Mouse (Mus musculus) right cerebral cortex, adult 18-20 months (tissue): ENCODE measurements around the gene Gm10840.

Source experiments
- DNase-seq: peaks from one replicate; pipeline ENCODE4 v3.0.0; 2022; ENCODE audit warnings: mixed read lengths

The Gm10840 gene

GRCm38 (mm10) chr11:106159921-106160840 is 469 bp upstream of the Gm10840 start:
- DNase-seq = peak; percentile 89

DNA sequence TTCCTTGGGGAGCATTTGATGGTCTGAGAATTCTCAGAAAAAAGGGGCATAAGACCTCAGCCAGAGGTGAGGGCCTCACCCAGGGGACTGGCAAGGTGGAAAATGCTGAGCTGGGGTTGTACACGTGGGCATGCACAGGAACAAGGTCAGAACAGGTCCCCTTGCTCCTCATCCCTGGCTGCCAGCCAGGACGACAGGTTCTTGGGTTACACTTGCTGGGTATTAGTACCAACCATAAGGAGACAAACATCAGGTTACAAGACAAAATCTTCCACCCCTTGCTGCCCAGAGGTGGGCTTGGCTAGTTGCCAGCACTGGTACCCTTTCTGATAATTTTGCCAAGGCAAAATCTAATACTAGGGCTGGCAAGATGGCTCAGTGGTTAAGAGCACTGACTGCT is 1.6 kb downstream of the Gm10840 start:
- DNase-seq = no peak

GRCm38 (mm10) chr11:106163546-106163945 is 2.9 kb downstream of the Gm10840 start:
- DNase-seq = no peak

DNA sequence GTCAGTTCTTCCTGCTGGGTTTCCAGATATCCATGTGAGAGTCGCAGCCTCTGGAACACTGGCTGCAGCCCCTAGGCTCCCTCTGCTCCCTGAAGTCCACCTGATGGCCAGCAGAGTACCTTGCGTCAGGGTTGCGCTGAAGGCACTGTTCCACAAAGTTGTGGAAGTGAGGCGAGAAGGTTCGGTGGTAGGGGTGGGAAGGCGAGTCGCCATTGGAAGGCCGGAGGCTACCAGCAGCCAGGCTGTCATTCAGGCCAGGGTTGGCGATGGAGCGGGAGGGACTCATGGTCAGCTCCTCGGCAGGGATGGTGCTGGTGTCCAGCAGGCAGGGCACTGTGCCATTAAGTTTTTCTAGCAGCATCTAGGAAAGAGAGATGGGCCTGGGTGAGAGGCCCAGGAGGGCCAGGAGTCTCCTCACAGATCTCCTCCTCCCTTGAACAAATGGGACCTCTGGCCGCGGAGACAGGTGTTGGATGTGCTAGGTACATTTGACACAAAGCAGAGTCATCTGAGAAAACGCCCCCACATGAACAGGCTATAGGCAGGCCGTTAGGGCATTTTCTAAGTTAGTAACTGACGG is 4.0 kb downstream of the Gm10840 start:
- DNase-seq = no peak

- DNase-seq = no peak
Observed at GRCm38 (mm10) chr11:106167435-106167834, 6.8 kb downstream of the Gm10840 start.

DNA sequence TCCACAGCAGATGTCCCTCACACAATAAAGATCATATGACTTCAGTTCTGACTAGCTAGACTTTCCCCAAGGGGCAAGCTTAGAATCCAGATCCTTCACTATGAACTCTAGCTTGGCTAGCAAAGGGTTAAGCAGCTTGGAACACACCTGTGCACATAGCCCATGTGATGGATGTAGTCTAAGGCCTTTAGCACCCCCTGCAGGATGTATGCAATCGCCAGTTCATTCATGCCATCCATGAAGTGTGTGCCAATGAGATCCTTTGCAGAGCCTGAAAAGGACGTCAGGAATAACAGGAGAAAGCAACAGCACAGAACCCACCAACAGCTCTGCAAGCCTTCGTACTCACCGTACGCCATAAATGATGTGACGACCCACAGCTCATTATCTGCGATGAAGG is 10.2 kb downstream of the Gm10840 start:
- no peak for DNase-seq

DNA sequence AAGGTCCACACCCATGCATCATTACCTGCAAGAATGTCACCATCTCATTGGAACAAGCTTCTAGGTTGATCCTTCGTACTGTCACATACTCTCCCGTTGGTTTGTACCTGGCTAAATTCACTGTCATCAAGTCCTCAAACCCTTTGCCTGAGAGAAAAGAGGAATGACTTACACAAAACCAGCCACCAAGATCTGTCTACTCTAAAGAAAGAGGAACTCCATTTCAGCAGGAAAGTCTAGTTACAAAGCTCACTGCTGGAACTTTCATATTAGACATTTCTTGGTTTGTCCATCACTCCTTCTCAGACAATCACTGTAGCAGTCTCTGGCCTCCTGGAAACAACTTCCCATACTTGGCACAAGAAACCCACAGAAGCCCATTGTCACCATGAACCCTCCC is 12.6 kb downstream of the Gm10840 start:
- no peak for DNase-seq

DNA sequence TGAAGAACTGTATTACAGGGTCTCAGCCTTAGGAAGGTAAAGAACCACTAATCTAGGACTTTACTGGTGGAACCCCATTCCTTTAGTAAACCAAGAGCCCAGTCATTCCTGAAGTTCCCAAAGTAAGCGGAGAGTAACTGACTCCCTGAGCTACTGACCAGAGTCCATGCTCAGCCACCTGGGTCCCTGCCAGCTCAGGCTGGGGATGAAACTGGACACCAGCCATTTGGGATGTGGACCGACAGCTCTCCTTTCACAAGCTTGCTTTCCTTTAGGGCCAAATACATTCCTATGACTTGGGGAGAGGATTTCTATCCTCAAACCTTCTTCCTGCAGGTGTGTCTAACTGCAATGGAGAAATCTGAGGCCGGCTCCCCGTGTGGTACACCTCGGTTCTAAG is 13.7 kb downstream of the Gm10840 start:
- DNase-seq = no peak

- DNase-seq = no peak
Observed at GRCm38 (mm10) chr11:106175081-106175480, 14.4 kb downstream of the Gm10840 start.

DNA sequence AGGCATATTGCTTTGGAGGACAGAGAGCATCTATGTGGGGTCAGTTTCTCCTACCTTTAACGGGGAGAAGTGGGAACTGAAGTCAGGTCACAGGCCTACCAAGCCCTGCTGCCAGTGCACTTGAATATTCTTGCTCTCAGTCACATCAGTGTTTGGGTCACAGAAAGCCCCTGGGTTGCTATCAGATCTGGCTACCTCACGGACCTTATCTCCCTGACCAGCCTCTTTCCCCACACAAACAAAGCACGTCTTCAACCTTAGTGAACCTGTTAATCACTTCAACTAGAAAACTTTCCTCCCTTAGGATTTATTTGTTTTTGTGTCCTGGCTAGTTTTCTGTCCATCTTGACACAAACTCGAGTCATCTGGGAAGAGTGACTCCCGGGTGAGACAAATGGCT is 15.7 kb downstream of the Gm10840 start:
- no peak for DNase-seq

- DNase-seq = no peak
Observed at GRCm38 (mm10) chr11:106178036-106178782, 17.6 kb downstream of the Gm10840 start.

GRCm38 (mm10) chr11:106179711-106180448 is 19.2 kb downstream of the Gm10840 start:
- DNase-seq = peak; percentile 59

- DNase-seq = no peak
Observed at GRCm38 (mm10) chr11:106180449-106180801, 19.8 kb downstream of the Gm10840 start.

DNA sequence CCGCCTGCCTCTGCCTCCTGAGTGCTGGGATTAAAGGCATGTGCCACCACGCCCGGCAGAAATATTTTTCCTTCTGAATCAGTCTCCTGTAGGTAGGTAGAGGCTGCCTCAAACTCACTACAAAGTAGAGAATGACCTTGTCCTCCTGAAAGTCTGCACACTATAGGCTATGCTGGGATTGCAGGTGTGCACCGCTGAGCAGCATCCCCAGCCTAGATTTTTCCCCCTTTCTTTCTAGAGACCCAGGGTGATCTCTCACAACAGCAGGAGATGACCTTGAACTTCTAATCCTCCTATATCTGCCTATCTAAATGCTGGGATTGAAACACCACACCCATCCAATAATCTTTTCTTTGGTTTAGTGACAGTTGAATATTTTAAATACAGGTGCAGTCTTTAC is 26.7 kb downstream of the Gm10840 start:
- no peak for DNase-seq

DNA sequence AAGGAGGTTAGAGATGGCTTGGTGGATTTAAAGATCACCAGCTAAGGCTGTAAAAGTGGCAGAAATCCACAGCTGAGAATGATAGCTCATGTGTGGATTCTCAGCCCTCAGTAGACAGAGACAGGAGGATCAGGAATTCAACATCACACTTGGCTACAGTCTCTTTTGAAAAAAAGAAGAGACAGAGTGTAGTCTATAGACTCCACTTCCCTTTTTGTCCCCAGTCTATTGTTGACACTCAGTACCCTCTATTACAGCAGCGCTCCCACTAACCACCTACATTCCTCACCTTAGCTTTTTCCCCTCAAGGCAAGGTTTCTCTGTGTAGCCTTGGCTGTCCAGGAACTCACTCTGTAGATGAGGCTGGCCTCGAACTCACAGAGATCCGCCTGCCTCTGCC is 31.1 kb downstream of the Gm10840 start:
- DNase-seq = no peak

GRCm38 (mm10) chr11:106192241-106192640 is 31.6 kb downstream of the Gm10840 start:
- DNase-seq = no peak

DNA sequence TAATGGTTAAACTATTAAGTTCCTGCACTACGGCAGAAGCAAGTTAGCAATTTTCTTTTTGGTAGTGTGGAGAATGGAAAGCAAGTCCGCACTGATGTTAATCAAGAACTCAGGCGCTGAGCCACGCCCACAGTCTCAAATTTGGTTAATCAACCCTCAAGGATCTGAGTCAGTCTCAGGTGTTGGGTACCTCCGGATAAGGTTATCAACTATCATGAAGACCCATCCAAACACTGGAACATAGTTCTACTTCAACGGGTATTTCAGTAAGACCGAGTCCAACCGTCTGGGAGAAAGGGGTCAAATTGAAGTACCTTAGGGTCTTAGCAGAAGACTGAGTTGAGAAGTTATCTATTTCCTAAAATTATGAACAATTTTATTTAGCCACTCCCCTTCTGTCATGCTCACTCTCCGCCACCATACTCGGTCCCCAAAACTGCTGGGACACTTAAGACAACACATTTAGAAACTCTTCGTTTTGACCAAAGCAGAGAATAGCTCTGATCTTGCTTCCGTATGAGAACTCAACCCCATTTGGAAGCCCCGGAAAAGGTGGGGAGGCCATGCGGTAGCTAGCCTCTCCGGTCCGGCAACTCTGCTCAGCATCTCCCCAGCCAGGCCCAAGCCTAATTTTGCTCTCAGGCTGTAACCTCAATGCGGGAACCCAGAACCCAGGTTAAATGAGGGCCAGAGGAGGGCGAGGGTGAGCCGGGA is 32.2 kb downstream of the Gm10840 start:
- no peak for DNase-seq

- peak; percentile 97 for DNase-seq
Observed at GRCm38 (mm10) chr11:106193371-106194154, 32.9 kb downstream of the Gm10840 start.

GRCm38 (mm10) chr11:106194155-106194541 is 33.5 kb downstream of the Gm10840 start:
- no peak for DNase-seq

DNA sequence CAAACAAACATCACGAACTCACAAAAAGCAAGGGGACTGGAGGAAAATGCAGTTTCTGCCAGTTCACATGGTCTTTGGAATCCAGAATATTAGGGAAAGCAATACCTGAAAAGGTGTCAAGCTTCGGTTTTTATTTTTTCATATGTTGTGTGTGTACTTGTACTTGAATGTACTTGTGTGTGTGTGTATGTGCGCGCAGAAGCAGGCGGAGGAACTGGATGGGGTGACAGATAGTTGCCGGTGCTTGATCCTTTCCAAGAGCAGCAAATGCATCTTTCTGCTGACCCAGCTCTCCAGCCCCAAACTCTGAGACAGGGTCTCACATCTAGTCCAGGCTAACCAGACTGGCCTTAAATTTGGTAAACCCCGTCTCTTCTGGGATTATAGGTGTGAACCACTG is 34.2 kb downstream of the Gm10840 start:
- DNase-seq = no peak

GRCm38 (mm10) chr11:106195341-106195740 is 34.7 kb downstream of the Gm10840 start:
- DNase-seq = no peak

DNA sequence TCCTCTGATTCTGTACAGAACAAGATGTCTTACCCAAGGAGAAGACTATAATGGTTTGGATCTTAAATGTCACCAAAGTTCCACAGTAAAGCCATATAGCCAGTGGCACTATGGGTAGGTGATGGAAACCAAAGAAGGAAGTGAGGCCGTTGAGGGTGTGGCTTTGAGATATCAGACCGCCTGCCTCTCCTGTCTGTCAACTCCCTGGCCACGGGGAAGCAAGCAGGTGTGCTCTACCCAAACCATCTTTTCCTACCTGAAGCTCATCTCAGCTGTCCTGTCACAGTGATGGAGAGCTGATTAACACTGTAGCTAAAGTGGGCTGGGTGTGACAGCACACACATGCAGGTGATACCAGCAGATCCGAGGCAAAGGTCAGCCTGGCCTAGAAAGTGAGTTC is 37.6 kb downstream of the Gm10840 start:
- DNase-seq = no peak
